In genomic region chr2:71546640-71547071, GRCm38 (mm10) we compare ENCODE assay signal across 8 mouse cellular contexts. TPM values are rescaled to one million over a fixed set of nuclear protein-coding genes. Genes with fewer than 3 reads are reported as not detected.
DNase-seq lines count a peak whose midpoint lies in the region; ATAC-seq and TF ChIP-seq lines count a peak whose summit lies in the region.

TSS of gene Dlx2 (minus strand) at chr2:71546754.

- WGBS in lung, embryonic 14.5 days = under 1% methylated on average over 37 of the region's 37 CpGs
- under 1% methylated on average over 37 of the region's 37 CpGs for WGBS in lung, adult 2 months
- WGBS in hindbrain, embryonic 11.5 days = 0% methylated on average over 37 of the region's 37 CpGs

- H3K9ac ChIP-seq in lung, embryonic 14.5 days = no peak within 1 kb of the TSS; the same call in 1 of the 2 replicates
- peak within 1 kb of the TSS; percentile 37; the same call in 1 of the 2 replicates for H3K9ac ChIP-seq in hindbrain, embryonic 11.5 days (ENCODE audit: low read depth, low read length)

- peak; percentile 29; the same call in 1 of the 2 replicates for ATAC-seq in lung, embryonic 14.5 days (ENCODE audit: insufficient read depth)
- ATAC-seq in hindbrain, embryonic 11.5 days (ENCODE audit: low FRiP score) = peak; percentile 81

- peak within 1 kb of the TSS; percentile 91 for H3K4me2 ChIP-seq in lung, embryonic 14.5 days
- H3K4me2 ChIP-seq in hindbrain, embryonic 11.5 days (replicated peaks; ENCODE audit: low read depth, low read length) = peak within 1 kb of the TSS; percentile 95

- H3K4me1 ChIP-seq in lung, embryonic 14.5 days (ENCODE audit: insufficient read depth) = no peaks in the 10 kb centered on the region
- H3K4me1 ChIP-seq in lung, adult 2 months (ENCODE audit: control insufficient read depth, insufficient read depth, low read length) = peaks cover 6% of the 10 kb centered on the region
- H3K4me1 ChIP-seq in hindbrain, embryonic 11.5 days (replicated peaks; ENCODE audit: control insufficient read depth, insufficient read depth, low read length) = peaks cover 11% of the 10 kb centered on the region

- TF ChIP-seq POLR2A in lung, adult 2 months (IDR thresholded peaks at IDR 0.05; ENCODE audit: borderline replicate concordance, extremely low read depth, low read depth, low read length) = no peak

- no peak within 1 kb of the TSS for H3K27ac ChIP-seq in lung, embryonic 14.5 days (ENCODE audit: low read depth)
- H3K27ac ChIP-seq in hindbrain, embryonic 11.5 days (ENCODE audit: low read depth, low read length) = no peak within 1 kb of the TSS

- no peaks in the 10 kb centered on the region for H3K9me3 ChIP-seq in lung, embryonic 14.5 days (ENCODE audit: low read depth, low read length)
- no peaks in the 10 kb centered on the region for H3K9me3 ChIP-seq in hindbrain, embryonic 11.5 days (ENCODE audit: control insufficient read depth, low read length)

- H3K27me3 ChIP-seq in lung, embryonic 14.5 days (ENCODE audit: insufficient read depth, low read length) = peaks cover 94% of the 10 kb centered on the region
- H3K27me3 ChIP-seq in hindbrain, embryonic 11.5 days (ENCODE audit: control insufficient read depth, insufficient read depth, low read length) = peaks cover 75% of the 10 kb centered on the region

- H3K4me3 ChIP-seq in lung, embryonic 14.5 days (ENCODE audit: low read depth, low read length) = peak within 1 kb of the TSS; percentile 45
- no peak within 1 kb of the TSS for H3K4me3 ChIP-seq in lung, adult 2 months (replicated peaks; ENCODE audit: extremely low read depth, low read depth, low read length)
- peak within 1 kb of the TSS; percentile 48 for H3K4me3 ChIP-seq in hindbrain, embryonic 11.5 days (ENCODE audit: low read depth, low read length)

- DNase-seq in lung, embryonic 14.5 days = peak; percentile 63
- DNase-seq in lung, adult 2 months = no peak
- peak; percentile 91 for DNase-seq in embryo, embryonic 10.5 days (ENCODE audit: low spot score)
- peak; percentile 86 for DNase-seq in hindbrain, embryonic 11.5 days (ENCODE audit: low spot score)
- DNase-seq in mesoderm, embryonic 11.5 days (ENCODE audit: low read depth, low spot score) = peak; percentile 80
- DNase-seq in thymus, adult 18-20 months = peak; percentile 37 to 49
- no peak for DNase-seq in natural killer cell, adult 2 months (ENCODE audit: low spot score in 2 of 2)
- no peak for DNase-seq in urinary bladder, postnatal 36 days (ENCODE audit: low spot score in 2 of 2)

- no peaks in the 10 kb centered on the region for H3K36me3 ChIP-seq in lung, embryonic 14.5 days (ENCODE audit: insufficient read depth)
- no peaks in the 10 kb centered on the region for H3K36me3 ChIP-seq in hindbrain, embryonic 11.5 days (ENCODE audit: control insufficient read depth, insufficient read depth, low read length)

- TF ChIP-seq CTCF in lung, embryonic 14.5 days (IDR thresholded peaks at IDR 0.05; ENCODE audit: low read depth) = no peak
- no peak for TF ChIP-seq CTCF in lung, adult 2 months (IDR thresholded peaks at IDR 0.05; ENCODE audit: insufficient read depth, low read length)

RNA-seq across cellular contexts. Expression of gene Dlx2, which starts in this region (rescaled TPM):
- polyA plus RNA-seq in lung, embryonic 14.5 days (2014; fragmentation: Nextera tagmentation; extraction: Ambion mirVana) = 0.07 TPM in 1 of 2 replicates, not detected in the other
- 0.04 TPM in 1 of 2 replicates, not detected in the other for polyA plus RNA-seq in lung, adult 2 months (2012; rRNA removed)
- 1.9 and 2.2 TPM in 2 replicates for polyA plus RNA-seq in hindbrain, embryonic 11.5 days (2014; fragmentation: Nextera tagmentation; extraction: Ambion mirVana)

Comparison
In these comparisons a context has a peak if more than half of its experiments do, and no peak if none do; other contexts are left out.
1. Peak in DNase-seq, ATAC-seq, H3K4me3 ChIP-seq and H3K4me2 ChIP-seq in lung, embryonic 14.5 days; RNA of the gene not detected or under 1 TPM.
2. DNase-seq: peak in embryo, embryonic 10.5 days (single experiment), hindbrain, embryonic 11.5 days (single experiment), mesoderm, embryonic 11.5 days (single experiment) and thymus, adult 18-20 months (2 of 2); none in lung, adult 2 months (single experiment), natural killer cell, adult 2 months (0 of 2) and urinary bladder, postnatal 36 days (0 of 2).